Mouse (Mus musculus): Measurements from ENCODE around the gene Gapvd1.

Gapvd1 gene

GRCm38 (mm10) chr2:34727045-34727728, 27.8 kb downstream of the Gapvd1 start:
- in situ Hi-C loops (cut with MboI; ENCODE audit: unreplicated experiment in 2 of 2), result no loop called here

- in situ Hi-C loops (cut with MboI; ENCODE audit: unreplicated experiment in 2 of 2), result no loop called here
These were observed 29.8 kb downstream of the Gapvd1 start for GRCm38 (mm10) chr2:34725269-34725668.

DNA sequence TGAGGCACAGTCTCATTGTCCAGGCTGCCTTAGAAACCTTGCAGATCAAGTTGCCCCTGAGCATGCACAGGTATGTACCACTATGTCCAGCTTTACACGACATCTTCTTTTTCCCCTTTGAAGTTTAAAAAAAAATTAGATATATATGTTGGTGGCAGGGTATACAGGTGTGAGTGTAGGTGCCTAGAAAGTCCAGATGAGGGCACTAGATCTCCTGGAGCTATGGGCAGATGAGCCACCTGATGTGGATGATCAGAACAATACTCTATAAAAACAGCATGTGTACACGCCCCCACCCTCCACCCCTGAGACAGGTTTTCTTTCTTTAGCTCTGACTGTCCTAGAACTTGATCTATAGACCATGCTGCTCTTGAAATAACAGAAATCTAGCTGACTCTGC, 36.8 kb downstream of the Gapvd1 start:
- in situ Hi-C loops (cut with MboI; ENCODE audit: unreplicated experiment in 2 of 2), result no loop called here

GRCm38 (mm10) chr2:34711904-34712303, 43.1 kb downstream of the Gapvd1 start:
- in situ Hi-C loops (cut with MboI; ENCODE audit: unreplicated experiment in 2 of 2), result no loop called here

GRCm38 (mm10) chr2:34708675-34709074, 46.4 kb downstream of the Gapvd1 start:
- in situ Hi-C loops (cut with MboI; ENCODE audit: unreplicated experiment in 2 of 2), result no loop called here

DNA sequence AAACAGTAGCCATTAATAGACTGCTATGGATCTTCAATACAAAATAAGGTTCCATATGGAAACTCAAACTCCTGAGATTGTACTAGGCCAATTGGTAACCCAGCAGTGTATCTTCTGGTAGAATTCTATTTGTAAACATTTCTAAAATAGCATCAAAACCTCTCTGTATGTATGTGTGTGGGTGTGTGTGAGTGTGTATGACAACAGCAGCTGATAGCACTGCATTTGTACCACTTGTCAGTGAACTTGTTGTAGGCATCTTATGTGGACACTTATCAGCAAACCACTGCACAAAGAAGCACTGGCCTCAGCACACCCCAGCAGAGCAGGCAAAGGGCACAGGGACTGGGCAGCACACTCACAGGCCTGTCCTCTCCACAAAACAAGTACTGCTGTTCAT, 58.4 kb downstream of the Gapvd1 start:
- in situ Hi-C loops (cut with MboI; ENCODE audit: unreplicated experiment in 2 of 2), result no loop called here

GRCm38 (mm10) chr2:34692861-34693260, 62.2 kb downstream of the Gapvd1 start:
- in situ Hi-C loops (cut with MboI; ENCODE audit: unreplicated experiment in 2 of 2), result no loop called here

GRCm38 (mm10) chr2:34684076-34684870, 70.8 kb downstream of the Gapvd1 start:
- in situ Hi-C loops (cut with MboI; ENCODE audit: unreplicated experiment in 2 of 2), result no loop called here

- in situ Hi-C loops (cut with MboI; ENCODE audit: unreplicated experiment in 2 of 2), result no loop called here
These were observed 77.1 kb downstream of the Gapvd1 start for GRCm38 (mm10) chr2:34677976-34678375.

DNA sequence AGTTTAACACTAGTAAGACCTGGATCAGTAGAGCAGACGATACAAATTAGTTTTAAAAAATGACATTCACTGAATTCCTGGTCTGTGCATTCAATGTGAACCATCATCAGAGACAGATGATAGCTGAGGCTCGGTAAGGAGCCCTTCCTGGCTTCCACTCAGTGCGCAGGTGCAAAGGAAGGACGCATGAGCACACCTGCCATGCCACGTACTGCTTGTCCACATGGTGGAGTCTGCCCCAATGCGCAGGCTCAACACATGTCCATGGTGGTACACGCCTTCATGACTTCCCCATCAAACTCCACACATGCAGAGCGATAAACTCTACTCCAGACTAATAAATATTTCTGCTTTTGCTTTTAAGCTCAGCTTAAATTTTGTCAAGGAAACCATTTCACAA, 78.0 kb downstream of the Gapvd1 start:
- in situ Hi-C loops (cut with MboI; ENCODE audit: unreplicated experiment in 2 of 2), result no loop called here

- in situ Hi-C loops (cut with MboI; ENCODE audit: unreplicated experiment in 2 of 2), result no loop called here
These were observed 81.2 kb downstream of the Gapvd1 start for GRCm38 (mm10) chr2:34673846-34674245.

GRCm38 (mm10) chr2:34671385-34672026, 83.5 kb downstream of the Gapvd1 start:
- in situ Hi-C loops (cut with MboI; ENCODE audit: unreplicated experiment in 2 of 2), result no loop called here

DNA sequence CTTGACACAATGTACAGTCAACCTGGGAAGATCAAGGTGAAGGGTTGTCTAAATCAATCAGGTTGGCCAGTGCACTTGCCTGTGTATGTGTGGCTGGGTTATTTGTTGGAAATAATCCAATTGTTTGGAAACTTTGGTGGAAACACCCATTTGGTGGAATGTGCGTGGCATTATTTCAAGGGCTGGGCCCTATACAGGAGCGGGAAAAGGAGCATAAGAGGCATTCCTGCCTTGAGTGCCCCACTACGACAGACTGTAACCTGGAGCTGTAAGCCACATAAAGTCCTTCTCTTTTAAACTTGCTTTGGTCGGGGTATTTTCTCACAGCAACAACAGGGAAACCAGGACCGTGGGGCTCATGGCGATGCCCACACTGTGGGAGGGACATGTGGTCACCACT, 84.6 kb downstream of the Gapvd1 start:
- in situ Hi-C loops (cut with MboI; ENCODE audit: unreplicated experiment in 2 of 2), result no loop called here

- in situ Hi-C loops (cut with MboI; ENCODE audit: unreplicated experiment in 2 of 2), result no loop called here
These were observed 85.8 kb downstream of the Gapvd1 start for GRCm38 (mm10) chr2:34669203-34669746.

GRCm38 (mm10) chr2:34668440-34669191, 86.4 kb downstream of the Gapvd1 start:
- in situ Hi-C loops (cut with MboI; ENCODE audit: unreplicated experiment in 2 of 2), result no loop called here

- in situ Hi-C loops (cut with MboI; ENCODE audit: unreplicated experiment in 2 of 2), result no loop called here
These were observed 87.2 kb downstream of the Gapvd1 start for GRCm38 (mm10) chr2:34667820-34668219.

DNA sequence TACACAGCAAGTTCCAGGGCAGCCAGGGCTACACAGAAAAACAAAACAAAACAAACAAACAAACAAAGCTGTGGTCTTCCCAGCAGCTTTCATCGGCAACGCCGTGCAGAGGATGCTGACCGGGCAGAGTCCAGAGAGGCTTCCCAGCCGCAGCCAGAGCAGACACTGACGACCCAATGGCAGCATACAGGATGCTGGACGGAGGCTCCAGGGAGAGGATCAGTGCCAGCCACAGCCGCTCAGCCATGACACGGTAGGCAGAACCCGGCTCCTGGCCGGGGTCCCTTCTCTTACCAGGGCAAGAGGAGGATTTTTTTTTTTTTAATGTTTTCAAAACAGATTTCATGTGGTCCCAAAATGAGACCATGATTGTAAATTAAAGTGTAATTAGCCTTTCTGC, 107.6 kb downstream of the Gapvd1 start:
- in situ Hi-C loops (cut with MboI; ENCODE audit: unreplicated experiment in 2 of 2), result no loop called here

DNA sequence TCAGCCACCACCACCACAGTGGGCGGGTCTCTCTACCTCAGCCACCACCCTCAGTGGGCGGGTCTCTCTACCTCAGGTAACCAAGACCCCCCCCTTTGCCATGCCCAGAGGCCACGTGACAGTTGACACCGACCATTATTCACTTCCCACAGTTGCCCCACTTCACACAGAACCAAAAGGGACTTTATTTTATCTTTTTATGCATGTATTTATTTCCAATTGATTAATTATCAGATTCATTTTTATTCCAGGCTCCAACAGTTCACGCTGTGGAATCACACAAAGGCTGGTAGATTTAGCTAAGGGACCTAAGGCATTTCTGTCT, 108.5 kb downstream of the Gapvd1 start:
- in situ Hi-C loops (cut with MboI; ENCODE audit: unreplicated experiment in 2 of 2), result no loop called here

DNA sequence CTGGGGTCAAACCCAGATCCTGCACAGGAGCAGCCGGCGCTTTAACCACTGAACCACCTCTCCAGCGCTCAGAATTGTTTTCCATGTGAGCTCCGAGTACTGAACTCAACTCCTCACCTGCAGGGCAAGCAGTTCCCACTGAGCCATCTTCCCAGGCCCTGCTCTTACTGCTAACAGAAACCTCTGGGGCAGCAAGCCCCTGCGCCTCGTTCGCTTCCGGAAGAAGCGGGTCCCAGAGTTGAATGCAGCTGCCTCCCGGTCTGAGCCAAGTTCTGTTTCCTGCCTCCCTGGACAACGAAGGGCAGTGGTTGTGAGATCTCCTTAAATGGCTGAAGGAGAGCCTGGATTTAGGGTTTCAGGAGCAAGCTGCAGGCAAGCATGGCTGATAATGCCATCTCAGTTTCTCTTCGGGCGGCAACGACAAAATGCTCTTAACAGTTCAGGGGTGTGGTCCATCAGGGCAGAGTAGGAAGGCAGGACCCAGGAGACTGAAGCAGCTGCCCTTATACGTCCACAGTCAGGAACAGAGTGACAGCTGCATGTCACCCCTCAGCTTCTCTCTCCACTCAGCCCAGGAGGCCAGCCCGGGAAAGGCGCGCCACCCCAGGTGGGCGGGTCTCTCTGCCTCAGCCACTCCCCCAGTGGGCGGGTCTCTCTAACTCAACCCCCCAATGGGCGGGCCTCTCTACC, 109.0 kb downstream of the Gapvd1 start:
- in situ Hi-C loops (cut with MboI; ENCODE audit: unreplicated experiment in 2 of 2), result no loop called here

Measured in v-Abl transformed pro-B cells (cell line).